Mouse (Mus musculus) liver, embryonic 14.5 days (tissue): ENCODE results near the gene 0610037L13Rik.

ENCODE experiments used
- CTCF ChIP-seq: IDR thresholded peaks from 2 replicates; pipeline ENCODE4 v1.5.1; 2016; ENCODE audit warnings: antibody characterized with exemption, low read depth, control low read depth
- EP300 ChIP-seq: IDR thresholded peaks from 2 replicates; pipeline ENCODE4 v1.6.1; 2016; ENCODE audit warnings: antibody characterized with exemption, low read depth

DNA sequence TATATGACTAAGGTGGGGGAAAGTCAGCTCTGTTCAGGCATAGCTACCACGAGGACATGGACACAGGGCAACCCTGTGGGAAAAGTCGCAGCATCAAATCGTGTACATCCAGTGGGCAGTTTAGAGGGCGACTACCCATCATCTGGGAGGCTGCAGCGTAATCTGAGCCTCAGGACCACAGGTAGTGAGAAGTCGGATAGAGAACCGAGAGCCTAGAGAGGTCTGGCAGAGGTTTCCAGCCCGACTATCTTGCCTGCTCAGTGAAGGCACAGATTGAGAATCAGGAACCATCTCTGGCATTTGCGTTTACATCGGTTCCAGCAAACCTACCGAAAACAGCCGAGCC, 255 bp upstream of the 0610037L13Rik start:
- TF ChIP-seq CTCF, result no peak
- no peak for TF ChIP-seq EP300
